Mouse (Mus musculus) CH12.LX (cell line): Measurements from ENCODE around the gene Adal. TPM values are rescaled to one million over a fixed set of nuclear protein-coding genes. Genes with fewer than 3 reads are reported as not detected.

Experiments used
- DNase-seq: peaks from one replicate; pipeline ENCODE4 v3.0.0-alpha.2; 2013; ENCODE audit errors: extremely low read depth
- H3K27ac ChIP-seq: 2 replicates; pipeline ENCODE4 v1.5.1; 2012; ENCODE audit warnings: low read depth, mild to moderate bottlenecking, control low read depth, moderate library complexity; ENCODE audit not compliant: insufficient read depth
- H3K27me3 ChIP-seq: replicated peaks from 2 replicates; pipeline ENCODE3; 2012; ENCODE audit warnings: inconsistent platforms
- H3K36me3 ChIP-seq, 2 experiments: replicated peaks in 1 of 2; 2 replicates each; pipeline versions ENCODE3 to v1.6.1; 2012; ENCODE audit warnings: inconsistent platforms in 1 of 2, low read length in 1 of 2, mild to moderate bottlenecking in 1 of 2, mixed read lengths in 1 of 2, moderate library complexity in 1 of 2; ENCODE audit not compliant: control insufficient read depth in 1 of 2, insufficient read depth in 1 of 2
- H3K4me1 ChIP-seq, 2 experiments: 2 replicates each; pipeline ENCODE4 v1.6.1; 2012; ENCODE audit warnings: inconsistent platforms in 1 of 2, moderate library complexity in 1 of 2; ENCODE audit not compliant: insufficient read depth in 2 of 2, control insufficient read depth in 1 of 2
- H3K4me2 ChIP-seq: 2 replicates; pipeline ENCODE4 v1.6.1; 2012; ENCODE audit warnings: low read depth, mild to moderate bottlenecking, control low read depth; ENCODE audit not compliant: poor library complexity, insufficient read depth, severe bottlenecking
- H3K4me3 ChIP-seq, 3 experiments: fragments of 150-350 bp in 1 of 3; sonication (generic) in 1 of 3; replicated peaks in 1 of 3; 2 replicates each; pipeline versions ENCODE3 to v1.5.1; 2011 to 2012; ENCODE audit warnings: low read depth in 2 of 3, low read length in 2 of 3, mild to moderate bottlenecking in 2 of 3, moderate library complexity in 2 of 3, control low read depth in 1 of 3, improper control_type of control experiment in 1 of 3, inconsistent platforms in 1 of 3, mixed read lengths in 1 of 3; ENCODE audit not compliant: poor library complexity in 1 of 3
- H3K79me2 ChIP-seq: replicated peaks from 2 replicates; pipeline ENCODE4 v1.6.1; 2012; ENCODE audit warnings: mild to moderate bottlenecking, moderate library complexity; ENCODE audit not compliant: control insufficient read depth, poor library complexity, insufficient read depth, severe bottlenecking; ENCODE audit errors: extremely low read depth
- H3K9ac ChIP-seq: 2 replicates; pipeline ENCODE4 v1.6.1; 2012; ENCODE audit warnings: low read depth, mild to moderate bottlenecking, control low read depth, moderate library complexity; ENCODE audit not compliant: insufficient read depth
- H3K9me3 ChIP-seq: replicated peaks from 2 replicates; pipeline ENCODE3; 2012; ENCODE audit warnings: low read length, inconsistent platforms, mixed read lengths
- BHLHE40 ChIP-seq: IDR thresholded peaks from 2 replicates; pipeline ENCODE4 v1.6.1; 2011; ENCODE audit warnings: mild to moderate bottlenecking, low read depth, low read length, improper control_type of control experiment
- CTCF ChIP-seq, 2 experiments: IDR thresholded peaks in 1 of 2; conservative IDR thresholded peaks in 1 of 2; 2 replicates each; pipeline ENCODE4 v1.5.1; 2011 to 2012; ENCODE audit warnings: low read depth in 2 of 2, low read length in 2 of 2, improper control_type of control experiment in 1 of 2, inconsistent platforms in 1 of 2, mild to moderate bottlenecking in 1 of 2, moderate library complexity in 1 of 2
- E2F4 ChIP-seq: IDR thresholded peaks from 2 replicates; pipeline ENCODE4 v1.6.1; 2011; ENCODE audit warnings: low read depth, low read length, improper control_type of control experiment; ENCODE audit not compliant: insufficient replicate concordance
- EP300 ChIP-seq: IDR thresholded peaks from 2 replicates; pipeline ENCODE4 v1.6.1; 2011; ENCODE audit warnings: low read length, improper control_type of control experiment
- ETS1 ChIP-seq: conservative IDR thresholded peaks from 2 replicates; pipeline ENCODE4 v1.6.1; 2012; ENCODE audit warnings: low read depth, mild to moderate bottlenecking, inconsistent platforms, low read length, improper control_type of control experiment, moderate library complexity
- JUN ChIP-seq: IDR thresholded peaks from 2 replicates; pipeline ENCODE4 v1.6.1; 2011; ENCODE audit warnings: low read depth, mild to moderate bottlenecking, low read length, improper control_type of control experiment, moderate library complexity; ENCODE audit not compliant: insufficient read depth
- JUND ChIP-seq: conservative IDR thresholded peaks from 2 replicates; pipeline ENCODE4 v1.6.1; 2011; ENCODE audit warnings: low read depth, low read length, improper control_type of control experiment
- KAT2A ChIP-seq: IDR thresholded peaks from 2 replicates; pipeline ENCODE4 v1.6.1; 2012; ENCODE audit warnings: low read length, improper control_type of control experiment, inconsistent platforms; ENCODE audit not compliant: insufficient replicate concordance
- MAX ChIP-seq: IDR thresholded peaks from 2 replicates; pipeline ENCODE4 v1.6.1; 2011; ENCODE audit warnings: low read length, improper control_type of control experiment
- MEF2A ChIP-seq: IDR thresholded peaks from 2 replicates; pipeline ENCODE4 v1.6.1; 2014; ENCODE audit warnings: low read depth, mild to moderate bottlenecking, inconsistent platforms, low read length, improper control_type of control experiment, borderline replicate concordance
- MYC ChIP-seq: IDR thresholded peaks from 2 replicates; pipeline ENCODE4 v1.6.1; 2011; ENCODE audit warnings: low read depth, mild to moderate bottlenecking, improper control_type of control experiment, low read length
- POLR2A ChIP-seq: IDR thresholded peaks from 2 replicates; pipeline ENCODE4 v1.6.1; 2011; ENCODE audit warnings: low read depth, mild to moderate bottlenecking, improper control_type of control experiment, low read length
- POLR2AphosphoS2 ChIP-seq: IDR thresholded peaks from 2 replicates; pipeline ENCODE4 v1.6.1; 2011; ENCODE audit warnings: low read depth, low read length, improper control_type of control experiment
- RAD21 ChIP-seq: IDR thresholded peaks from 2 replicates; pipeline ENCODE4 v1.6.1; 2011; ENCODE audit warnings: low read depth, mild to moderate bottlenecking, low read length, improper control_type of control experiment, moderate library complexity
- RCOR1 ChIP-seq: conservative IDR thresholded peaks from 2 replicates; pipeline ENCODE4 v1.6.1; 2012; ENCODE audit warnings: low read depth, mild to moderate bottlenecking, inconsistent platforms, low read length, improper control_type of control experiment
- SMC3 ChIP-seq: IDR thresholded peaks from 2 replicates; pipeline ENCODE4 v1.6.1; 2011; ENCODE audit warnings: low read depth, low read length, improper control_type of control experiment
- TBP ChIP-seq: conservative IDR thresholded peaks from 2 replicates; pipeline ENCODE4 v1.6.1; 2011; ENCODE audit warnings: low read depth, low read length, improper control_type of control experiment
- TCF12 ChIP-seq: IDR thresholded peaks from 2 replicates; pipeline ENCODE4 v1.6.1; 2014; ENCODE audit warnings: low read depth, mild to moderate bottlenecking, inconsistent platforms, low read length, improper control_type of control experiment
- UBTF ChIP-seq: IDR thresholded peaks from 2 replicates; pipeline ENCODE4 v1.6.1; 2012; ENCODE audit warnings: low read depth, mild to moderate bottlenecking, inconsistent platforms, low read length, improper control_type of control experiment, moderate library complexity
- USF2 ChIP-seq: conservative IDR thresholded peaks from 2 replicates; pipeline ENCODE4 v1.6.1; 2011; ENCODE audit warnings: low read depth, low read length, improper control_type of control experiment
- ZKSCAN1 ChIP-seq: IDR thresholded peaks from 2 replicates; pipeline ENCODE4 v1.6.1; 2012; ENCODE audit warnings: low read depth, inconsistent platforms, low read length, improper control_type of control experiment, borderline replicate concordance
- ZNF384 ChIP-seq: IDR thresholded peaks from 2 replicates; pipeline ENCODE4 v1.6.1; 2012; ENCODE audit warnings: low read depth, low read length, improper control_type of control experiment, inconsistent platforms
- dilution Hi-C: fragments of 300-500 bp; cut with MboI; formaldehyde crosslinking; loops from 2 replicates; pipeline ENCODE4 v1.14.3; 2020; ENCODE audit warnings: low sequenced_read_pairs; ENCODE audit not compliant: extremely low pct_unique_long_range_greater_than_20kb, extremely low pct_ligation_motif_present
- in situ Hi-C: fragments of 300-500 bp; cut with MboI; formaldehyde crosslinking; loops from 3 replicates; pipeline ENCODE4 v1.14.3; 2019; ENCODE audit warnings: low sequenced_read_pairs, low pct_ligation_motif_present, low pct_unique_long_range_greater_than_20kb, mixed read lengths
- polyA plus RNA-seq: library from polyadenylated mRNA; unstranded; fragments of >175 nt; gene quantifications from 2 replicates; pipeline ENCODE4 v1.2.1, GENCODE M21; 2012; ENCODE audit warnings: low read depth; ENCODE audit not compliant: insufficient read length
- total RNA-seq, 2 experiments: library from RNA; depleted of rRNA; stranded (reverse); fragments of 300-350 nt in 1 of 2; fragments of >200 nt in 1 of 2; gene quantifications; 2 replicates each; pipeline ENCODE4 v1.2.3; 2012 to 2014

The Adal gene
- total and polyA plus RNA-seq, 3 experiments, result 7.3 to 12.5 (median 10.4) TPM

DNA sequence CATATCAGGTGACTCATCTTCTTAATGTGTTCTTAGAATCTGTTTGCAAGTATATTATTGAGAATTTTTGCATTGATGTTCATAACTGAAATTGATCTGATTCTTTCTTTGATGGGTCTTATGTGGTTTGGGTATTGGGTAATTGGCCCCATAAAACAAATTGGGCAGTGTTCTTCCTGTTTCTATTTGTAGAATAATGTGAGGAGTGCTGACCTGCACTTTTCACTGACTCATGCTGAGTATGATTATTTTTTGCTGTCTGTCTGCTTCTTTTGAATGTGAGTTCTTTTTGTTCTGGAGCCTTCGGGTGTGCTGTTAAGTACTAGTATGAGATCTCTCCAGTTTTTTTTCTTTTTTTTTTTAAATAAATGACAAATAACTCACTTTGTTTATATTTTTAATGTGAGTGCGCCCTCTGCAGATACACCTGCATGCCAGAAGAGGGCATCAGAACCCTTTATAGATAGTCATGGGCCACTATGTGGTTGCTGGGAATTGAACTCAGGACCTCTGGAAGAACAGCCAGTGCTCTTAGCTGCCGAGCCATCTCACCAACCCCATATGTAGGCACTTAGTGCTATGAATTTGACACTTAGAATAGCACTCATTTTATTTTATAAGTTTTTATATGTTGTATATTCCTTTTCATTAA lies 38.7 kb downstream of the Adal start:
- Histone ChIP-seq H3K36me3 (peaks cover 49 to 83% of the 10 kb centered on the region in 2 experiments), H3K9me3 (no peaks in the 10 kb centered on the region), H3K79me2 (no peaks in the 10 kb centered on the region), H3K27ac (no peak overlapping the region), H3K27me3 (no peaks in the 10 kb centered on the region), H3K9ac (no peak overlapping the region), H3K4me3 (no peak overlapping the region), H3K4me2 (no peak overlapping the region), H3K4me1 (peaks cover 0 to 9% of the 10 kb centered on the region in 2 experiments; a peak in 1 of 4 replicates)
- dilution Hi-C loops (no loop called here), in situ Hi-C loops (no loop called here)
- TF ChIP-seq CTCF (conservative IDR thresholded peaks at IDR 0.05 in 1 of 2, IDR thresholded peaks at IDR 0.05 in 1 of 2; ENCODE audit: low read depth in 2 of 2, low read length in 2 of 2) (peak in 1 of 2 experiments; percentile 44; a peak in 2 of 4 replicates), POLR2AphosphoS2 (no peak), E2F4 (no peak), RAD21 (peak; percentile 17), ETS1 (no peak)
- DNase-seq, result no peak

GRCm38 (mm10) chr2:121183431-121183830 lies 43.2 kb downstream of the Adal start:
- Histone ChIP-seq H3K9me3 (no peaks in the 10 kb centered on the region), H3K4me1 (no peaks in the 10 kb centered on the region), H3K36me3 (peaks cover 47 to 78% of the 10 kb centered on the region in 2 experiments), H3K4me3 (no peak overlapping the region), H3K9ac (no peak overlapping the region), H3K4me2 (no peak overlapping the region), H3K27me3 (no peaks in the 10 kb centered on the region), H3K27ac (no peak overlapping the region), H3K79me2 (no peaks in the 10 kb centered on the region)
- in situ Hi-C loops, result no loop called here
- TF ChIP-seq BHLHE40, result no peak
- TF ChIP-seq UBTF, result no peak
- no peak for TF ChIP-seq JUND
- TF ChIP-seq SMC3, result no peak
- TF ChIP-seq ZNF384, result no peak
- no peak for TF ChIP-seq JUN
- no peak for TF ChIP-seq TCF12
- TF ChIP-seq E2F4, result no peak
- TF ChIP-seq TBP, result no peak
- no peak for TF ChIP-seq ZKSCAN1
- no peak for TF ChIP-seq MAX
- no peak for TF ChIP-seq CTCF (conservative IDR thresholded peaks at IDR 0.05 in 1 of 2, IDR thresholded peaks at IDR 0.05 in 1 of 2; ENCODE audit: low read depth in 2 of 2, low read length in 2 of 2)
- no peak for TF ChIP-seq RCOR1
- no peak for TF ChIP-seq ETS1
- no peak for TF ChIP-seq USF2
- no peak for TF ChIP-seq KAT2A
- no peak for TF ChIP-seq MYC
- TF ChIP-seq EP300, result no peak
- no peak for TF ChIP-seq POLR2A
- no peak for TF ChIP-seq MEF2A
- dilution Hi-C loops, result no loop called here
- no peak for DNase-seq
